Mouse (Mus musculus) liver, postnatal 0 days (tissue): Measurements from ENCODE around the gene Lifr.

Source experiments
- CTCF ChIP-seq: sonication (generic); IDR thresholded peaks from 2 replicates; pipeline ENCODE4 v1.5.1; 2016; ENCODE audit warnings: antibody characterized with exemption, low read depth
- EP300 ChIP-seq: IDR thresholded peaks from 2 replicates; pipeline ENCODE4 v1.6.1; 2016; ENCODE audit warnings: antibody characterized with exemption, low read depth, mild to moderate bottlenecking

DNA sequence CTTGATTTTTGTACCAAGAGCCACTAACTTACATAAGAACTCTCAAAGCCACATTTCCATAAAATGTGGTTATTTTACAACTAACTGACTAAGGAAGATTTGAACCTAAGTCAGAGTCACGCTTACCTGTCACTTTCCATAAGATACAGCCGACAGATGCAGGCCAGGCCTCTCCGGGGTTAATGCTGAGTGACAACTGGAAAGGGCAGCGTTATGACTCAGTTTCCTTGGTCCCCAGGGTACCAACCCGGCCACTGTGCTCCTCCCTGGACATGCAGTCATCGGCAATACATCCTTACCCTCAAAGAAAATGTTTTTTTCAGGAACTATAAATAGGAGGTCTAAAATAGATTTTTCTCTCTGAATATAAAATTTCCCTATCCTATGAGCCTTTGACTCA lies 109.9 kb downstream of the Lifr start:
- no peak for TF ChIP-seq CTCF
- no peak for TF ChIP-seq EP300
